Mouse (Mus musculus): ENCODE measurements at regions not wholly inside any gene's neighbourhood (a gene's known extent, or its start where the extent isn't known, plus 50 kb on each side); places are given as distances from the start of the nearest gene placed in this dataset.

- no peak for TF ChIP-seq CTCF (IDR thresholded peaks at IDR 0.05; ENCODE audit: insufficient read depth, low read depth, low read length)
- no peak for TF ChIP-seq POLR2A (IDR thresholded peaks at IDR 0.05; ENCODE audit: insufficient read depth, low read depth, low read length)
Measured at GRCm38 (mm10) chr4:105535451-105535850, 254.2 kb upstream of the Gm12728 start.

Measured in olfactory bulb, adult 2 months (tissue).